Comparison of ENCODE assay signal across 9 mouse cellular contexts in the genomic region with DNA sequence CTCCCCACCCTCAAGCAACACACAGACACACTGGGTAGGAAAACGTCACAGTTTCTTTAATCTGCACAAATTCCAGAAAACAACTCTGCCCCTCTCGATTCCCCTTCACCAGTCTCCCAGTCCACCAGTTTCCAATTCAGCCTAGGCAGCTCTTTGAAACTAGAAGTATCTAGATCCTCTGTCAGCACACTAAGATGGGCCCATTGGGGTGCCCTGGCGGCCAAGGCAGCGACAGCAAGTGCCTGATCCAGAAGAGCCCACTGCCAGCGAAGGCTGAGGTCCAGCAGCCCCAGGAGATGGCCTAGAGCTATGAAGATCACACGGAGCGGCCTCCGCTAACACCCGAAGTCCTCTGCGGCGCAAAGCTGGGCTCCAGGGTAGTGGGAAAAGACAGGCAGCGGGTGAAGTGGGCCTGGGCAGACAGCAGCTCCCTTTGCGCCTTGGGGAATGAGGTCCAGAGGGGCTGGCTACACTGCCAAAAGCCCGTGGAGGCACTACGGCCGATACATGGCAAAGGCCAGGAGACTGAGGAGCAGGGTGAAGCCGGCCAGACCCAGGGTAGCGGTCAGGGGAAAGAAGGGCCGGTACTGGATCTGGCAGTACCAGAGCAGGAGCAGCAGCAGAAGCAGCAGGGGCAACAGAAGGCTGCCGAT. TPM values are rescaled to one million over a fixed set of nuclear protein-coding genes. Genes with fewer than 3 reads are reported as not detected.
DNase-seq lines count a peak whose midpoint lies in the region; ATAC-seq and TF ChIP-seq lines count a peak whose summit lies in the region.
"Had no signal": no experiment of that assay in that cellular context is flagged by ENCODE, and none has a peak within 500 bp of the region (broad histone marks: within the 10 kb centered on the region; RNA-seq: fewer than 3 reads in every experiment).

No protein-coding gene starts in this region.

- H3K27ac ChIP-seq in gastrocnemius, adult 2 months, result peak overlapping the region; percentile 98
- H3K27ac ChIP-seq in limb, embryonic 11.5 days (replicated peaks; ENCODE audit: low read depth, low read length), result peak overlapping the region; percentile 10; the same call in 1 of the 2 replicates
- H3K27ac ChIP-seq in stomach, embryonic 15.5 days, result peak overlapping the region; percentile 63

- peak overlapping the region; percentile 79 for H3K4me2 ChIP-seq in limb, embryonic 11.5 days (ENCODE audit: low read depth, severe bottlenecking)
- H3K4me2 ChIP-seq in stomach, embryonic 15.5 days, result peak overlapping the region; percentile 73

- 56% methylated on average over 20 of the region's 20 CpGs for whole genome bisulfite sequencing in limb, embryonic 11.5 days
- 50% methylated on average over 20 of the region's 20 CpGs for WGBS in stomach, embryonic 15.5 days

- H3K4me1 ChIP-seq in limb, embryonic 11.5 days (ENCODE audit: control insufficient read depth, insufficient read depth, low read length), result peaks cover 11% of the 10 kb centered on the region
- H3K4me1 ChIP-seq in stomach, embryonic 15.5 days, result peaks cover 17% of the 10 kb centered on the region

- TF ChIP-seq CTCF in gastrocnemius, adult 2 months (IDR thresholded peaks at IDR 0.05), result peak; percentile 1; the same call in 1 of the 2 replicates

- DNase-seq in gastrocnemius, adult 2 months, result peak; percentile 41
- DNase-seq in gastrocnemius, postnatal 4 days (ENCODE audit: low spot score in 2 of 2), result no peak
- DNase-seq in thymus, postnatal 14 days, result peak; percentile 29
- DNase-seq in thymus, postnatal 36 days, result no peak
- DNase-seq in limb, embryonic 11.5 days (ENCODE audit: low spot score), result no peak
- DNase-seq in T-cell, adult 2 months (ENCODE audit: low spot score), result no peak

- H3K27me3 ChIP-seq in limb, embryonic 11.5 days (ENCODE audit: control insufficient read depth, insufficient read depth, low read length), result no peaks in the 10 kb centered on the region
- H3K27me3 ChIP-seq in stomach, embryonic 15.5 days (replicated peaks), result no peaks in the 10 kb centered on the region
- H3K27me3 ChIP-seq: Patski had no signal

- H3K36me3 ChIP-seq in limb, embryonic 11.5 days (ENCODE audit: control insufficient read depth, insufficient read depth, low read length), result peaks cover 7% of the 10 kb centered on the region
- H3K36me3 ChIP-seq in stomach, embryonic 15.5 days, result peaks cover 30% of the 10 kb centered on the region

- H3K4me3 ChIP-seq in gastrocnemius, adult 2 months, result peak overlapping the region; percentile 79
- peak overlapping the region; percentile 87 for H3K4me3 ChIP-seq in limb, embryonic 11.5 days (ENCODE audit: low read depth, low read length)
- peak overlapping the region; percentile 88 for H3K4me3 ChIP-seq in stomach, embryonic 15.5 days (replicated peaks)

- ATAC-seq in limb, embryonic 11.5 days (ENCODE audit: insufficient number of reproducible peaks, low FRiP score, low TSS enrichment, low read depth), result no peak
- no peak for ATAC-seq in stomach, embryonic 15.5 days (ENCODE audit: insufficient read depth, low FRiP score, low read depth)
- no peak for ATAC-seq in inflammation-experienced regulatory T-cells, adult 6 months

- no peaks in the 10 kb centered on the region for H3K9me3 ChIP-seq in limb, embryonic 11.5 days (ENCODE audit: control insufficient read depth, low read length)
- no peaks in the 10 kb centered on the region for H3K9me3 ChIP-seq in stomach, embryonic 15.5 days

- intact Hi-C loops in gastrocnemius, adult 2 months (cut with DNase I), result loop anchor here (2.0 kb wide), 1 partner anchor 19 kb away; no protein-coding TSS in a partner anchor

- no peak overlapping the region for H3K9ac ChIP-seq in limb, embryonic 11.5 days (ENCODE audit: low read length)
- H3K9ac ChIP-seq in stomach, embryonic 15.5 days, result no peak overlapping the region

RNA-seq across cellular contexts. Expression of a gene that starts 0.5 kb away (rescaled TPM):
- 100 to 1,000 TPM; 163 to 214 TPM for total RNA-seq in gastrocnemius, adult 2 months (2021)
- 100 to 1,000 TPM; 129 to 132 TPM for total RNA-seq in gastrocnemius, postnatal 4 days (2021)
- 89.6 and 95.1 TPM in 2 replicates for polyA plus RNA-seq in limb, embryonic 11.5 days (2014; fragmentation: Nextera tagmentation; extraction: Ambion mirVana)
- polyA plus RNA-seq in stomach, embryonic 15.5 days (2015; fragmentation: Nextera tagmentation; extraction: Ambion mirVana), result 98.1 and 103 TPM in 2 replicates
- 10 to 100 TPM; 32.1 to 63.3 (median 63.0) TPM for polyA plus RNA-seq in inflammation-experienced regulatory T-cells, adult 6 months (2017; shearing (Covaris generic))

RNA-seq across cellular contexts. Expression of a gene that starts 2.1 kb away (rescaled TPM):
- total RNA-seq in gastrocnemius, adult 2 months (2021), result 10 to 100 TPM; 18.1 to 22.2 TPM
- total RNA-seq in gastrocnemius, postnatal 4 days (2021), result 1 to 10 TPM; 6.7 to 7.0 TPM
- 25.4 and 27.1 TPM in 2 replicates for polyA plus RNA-seq in limb, embryonic 11.5 days (2014; fragmentation: Nextera tagmentation; extraction: Ambion mirVana)
- polyA plus RNA-seq in stomach, embryonic 15.5 days (2015; fragmentation: Nextera tagmentation; extraction: Ambion mirVana), result 22.0 and 22.3 TPM in 2 replicates
- polyA plus RNA-seq in inflammation-experienced regulatory T-cells, adult 6 months (2017; shearing (Covaris generic)), result 10 to 100 TPM; 50.9 to 68.9 (median 59.0) TPM

RNA-seq across cellular contexts. Expression of a gene that starts 6.4 kb away (rescaled TPM):
- 10 to 100 TPM; 67.8 to 71.0 TPM for total RNA-seq in gastrocnemius, adult 2 months (2021)
- 10 to 100 TPM; 80.9 to 90.9 TPM for total RNA-seq in gastrocnemius, postnatal 4 days (2021)
- 39.9 and 52.1 TPM in 2 replicates for polyA plus RNA-seq in limb, embryonic 11.5 days (2014; fragmentation: Nextera tagmentation; extraction: Ambion mirVana)
- polyA plus RNA-seq in stomach, embryonic 15.5 days (2015; fragmentation: Nextera tagmentation; extraction: Ambion mirVana), result 35.9 and 37.7 TPM in 2 replicates
- polyA plus RNA-seq in inflammation-experienced regulatory T-cells, adult 6 months (2017; shearing (Covaris generic)), result 1 to 10 TPM; 5.4 to 9.7 (median 7.5) TPM

RNA-seq across cellular contexts. Expression of a gene that starts 21.9 kb away (rescaled TPM):
- total RNA-seq in gastrocnemius, adult 2 months (2021), result 10 to 100 TPM; 14.4 to 16.7 TPM
- 10 to 100 TPM; 40.3 to 42.6 TPM for total RNA-seq in gastrocnemius, postnatal 4 days (2021)
- polyA plus RNA-seq in limb, embryonic 11.5 days (2014; fragmentation: Nextera tagmentation; extraction: Ambion mirVana), result 26.9 and 28.0 TPM in 2 replicates
- 38.8 and 44.6 TPM in 2 replicates for polyA plus RNA-seq in stomach, embryonic 15.5 days (2015; fragmentation: Nextera tagmentation; extraction: Ambion mirVana)
- polyA plus RNA-seq in inflammation-experienced regulatory T-cells, adult 6 months (2017; shearing (Covaris generic)), result 10 to 100 TPM; 11.4 to 17.1 (median 12.4) TPM

RNA-seq across cellular contexts. Expression of a gene that starts 22.2 kb away (rescaled TPM):
- 10 to 100 TPM; 10.6 to 11.8 TPM for total RNA-seq in gastrocnemius, adult 2 months (2021)
- 10 to 100 TPM; 24.4 to 25.7 TPM for total RNA-seq in gastrocnemius, postnatal 4 days (2021)
- 48.6 and 49.2 TPM in 2 replicates for polyA plus RNA-seq in limb, embryonic 11.5 days (2014; fragmentation: Nextera tagmentation; extraction: Ambion mirVana)
- 37.3 and 41.2 TPM in 2 replicates for polyA plus RNA-seq in stomach, embryonic 15.5 days (2015; fragmentation: Nextera tagmentation; extraction: Ambion mirVana)
- polyA plus RNA-seq in inflammation-experienced regulatory T-cells, adult 6 months (2017; shearing (Covaris generic)), result 10 to 100 TPM; 47.6 to 66.2 (median 62.8) TPM

Comparison
In these comparisons a context has a peak if more than half of its experiments do, and no peak if none do; other contexts are left out.
1. DNase-seq: peak in gastrocnemius, adult 2 months (single experiment) and thymus, postnatal 14 days (single experiment); none in gastrocnemius, postnatal 4 days (0 of 2), thymus, postnatal 36 days (0 of 2), limb, embryonic 11.5 days (single experiment) and T-cell, adult 2 months (single experiment).
2. H3K27ac ChIP-seq: peak in every context shown above with its lines; median percentile 98 in gastrocnemius, adult 2 months; 63 in stomach, embryonic 15.5 days; 10 in limb, embryonic 11.5 days.
3. Peak in every context shown above with its lines, with median percentiles within 50 percentile points of each other: H3K4me3 ChIP-seq.